Mouse (Mus musculus) liver, postnatal 0 days (tissue): Measurements from ENCODE around the gene Ephb1. TPM values are rescaled to one million over a fixed set of nuclear protein-coding genes. Genes with fewer than 3 reads are reported as not detected.

Experiments
- ATAC-seq: fragments of 200-750 bp; cut with Nextera tagmentation; 2 replicates; pipeline ENCODE4 v1.8.0; 2017; ENCODE audit warnings: mild to moderate bottlenecking, moderate library complexity
- DNase-seq: peaks from one replicate; pipeline ENCODE4 v3.0.0-alpha.2; 2016
- H3K27ac ChIP-seq: fragments of 300-500 bp; sonication (generic); 2 replicates; pipeline ENCODE4 v1.5.1; 2014; ENCODE audit warnings: antibody characterized with exemption, moderate library complexity, mild to moderate bottlenecking, low read depth
- H3K27me3 ChIP-seq: fragments of 300-500 bp; sonication (generic); 2 replicates; pipeline ENCODE4 v1.6.1; 2014; ENCODE audit warnings: low read length, control low read depth, mixed read lengths; ENCODE audit not compliant: insufficient read depth
- H3K36me3 ChIP-seq: fragments of 300-500 bp; sonication (generic); replicated peaks from 2 replicates; pipeline ENCODE4 v1.6.1; 2014; ENCODE audit warnings: mild to moderate bottlenecking, control low read depth, low read length, moderate library complexity, mixed read lengths; ENCODE audit not compliant: insufficient read depth
- H3K4me1 ChIP-seq: fragments of 300-500 bp; sonication (generic); 2 replicates; pipeline ENCODE4 v1.6.1; 2014; ENCODE audit warnings: antibody characterized with exemption, mild to moderate bottlenecking, control low read depth; ENCODE audit not compliant: insufficient read depth
- H3K4me2 ChIP-seq: fragments of 300-500 bp; sonication (generic); 2 replicates; pipeline ENCODE4 v1.6.1; 2014; ENCODE audit warnings: low read depth, mild to moderate bottlenecking, low read length, moderate library complexity, mixed read lengths
- H3K4me3 ChIP-seq: fragments of 300-500 bp; sonication (generic); 2 replicates; pipeline ENCODE4 v1.5.1; 2014; ENCODE audit warnings: low read depth, low read length
- H3K9ac ChIP-seq: fragments of 300-500 bp; sonication (generic); replicated peaks from 2 replicates; pipeline ENCODE4 v1.6.1; 2014; ENCODE audit warnings: mild to moderate bottlenecking, moderate library complexity
- H3K9me3 ChIP-seq: fragments of 300-500 bp; sonication (generic); 2 replicates; pipeline ENCODE4 v1.6.1; 2016; ENCODE audit warnings: mild to moderate bottlenecking, control low read depth, low read length, mixed read lengths
- CTCF ChIP-seq: sonication (generic); IDR thresholded peaks from 2 replicates; pipeline ENCODE4 v1.5.1; 2016; ENCODE audit warnings: antibody characterized with exemption, low read depth
- EP300 ChIP-seq: IDR thresholded peaks from 2 replicates; pipeline ENCODE4 v1.6.1; 2016; ENCODE audit warnings: antibody characterized with exemption, low read depth, mild to moderate bottlenecking
- WGBS: fragments of 180-500 bp; shearing (Covaris S2); extraction: QIAGEN DNeasy Blood & Tissue Kit; methylation state at CpG from one replicate; pipeline ENCODE4 v1.1.7; 2014; ENCODE audit not compliant: insufficient replicate concordance; 5-methylcytosine and 5-hydroxymethylcytosine counted together
- polyA plus RNA-seq: library from polyadenylated mRNA; unstranded; fragments of >200 nt; fragmentation: Nextera tagmentation; extraction: Ambion mirVana; gene quantifications from 2 replicates; pipeline ENCODE4 v1.2.1, GENCODE M21; 2015

Ephb1 gene
- polyA plus RNA-seq, 1 experiment from 2014 or later = 0.28 TPM

GRCm38 (mm10) chr9:102314795-102315194, 39.7 kb downstream of the Ephb1 start:
- Histone ChIP-seq H3K27me3 (no peaks in the 10 kb centered on the region), H3K9ac (no peak overlapping the region), H3K27ac (no peak overlapping the region), H3K4me1 (no peaks in the 10 kb centered on the region), H3K9me3 (no peaks in the 10 kb centered on the region), H3K36me3 (no peaks in the 10 kb centered on the region), H3K4me2 (no peak overlapping the region), H3K4me3 (no peak overlapping the region)
- ATAC-seq = no peak
- no peak for TF ChIP-seq EP300
- 74% methylated on average over 1 of the region's 1 CpGs for WGBS
- DNase-seq = no peak

GRCm38 (mm10) chr9:102310431-102310830, 44.1 kb downstream of the Ephb1 start:
- 41% methylated on average over 3 of the region's 3 CpGs for WGBS
- DNase-seq = no peak
- no peak overlapping the region for H3K27ac ChIP-seq

DNA sequence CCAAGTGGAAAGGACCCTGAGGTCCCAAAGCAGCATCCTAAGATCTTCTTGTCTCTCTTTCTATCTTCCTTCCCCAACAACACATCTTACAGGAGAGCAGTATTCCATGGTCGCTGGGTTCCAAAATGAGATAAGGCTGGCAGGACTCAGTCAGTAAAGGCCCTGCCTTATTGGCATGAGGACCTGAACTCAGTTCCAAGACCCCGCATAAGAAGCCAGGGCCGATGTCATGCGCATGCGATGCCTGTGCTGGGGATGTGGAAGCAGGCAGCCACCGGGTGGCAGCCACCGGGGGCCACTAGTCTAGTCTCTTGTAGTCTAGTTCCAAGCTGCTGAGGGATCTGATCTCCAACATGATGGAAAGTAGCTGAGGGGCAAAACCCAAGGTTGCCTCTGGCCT, 45.2 kb downstream of the Ephb1 start:
- no peak overlapping the region for H3K9ac ChIP-seq
- no peak overlapping the region for H3K4me3 ChIP-seq
- H3K27ac ChIP-seq = no peak overlapping the region
- DNase-seq (no peak), ATAC-seq (no peak)
- TF ChIP-seq EP300 (no peak), CTCF (no peak)
- H3K27me3 ChIP-seq = no peaks in the 10 kb centered on the region
- no peaks in the 10 kb centered on the region for H3K4me1 ChIP-seq
- H3K4me2 ChIP-seq = no peak overlapping the region
- no peaks in the 10 kb centered on the region for H3K9me3 ChIP-seq
- 84% methylated on average over 7 of the region's 7 CpGs for WGBS
- no peaks in the 10 kb centered on the region for H3K36me3 ChIP-seq

More at GRCm38 (mm10) chr9:102310431-102310830, 44.1 kb downstream of the Ephb1 start:
- Histone ChIP-seq H3K4me1 (no peaks in the 10 kb centered on the region), H3K36me3 (no peaks in the 10 kb centered on the region), H3K27me3 (no peaks in the 10 kb centered on the region), H3K4me3 (no peak overlapping the region), H3K9ac (no peak overlapping the region), H3K4me2 (no peak overlapping the region), H3K9me3 (no peaks in the 10 kb centered on the region)
- no peak for ATAC-seq
- TF ChIP-seq CTCF (no peak), EP300 (no peak)

- Histone ChIP-seq H3K4me1 (no peaks in the 10 kb centered on the region), H3K27me3 (no peaks in the 10 kb centered on the region), H3K36me3 (no peaks in the 10 kb centered on the region), H3K4me3 (no peak overlapping the region), H3K4me2 (no peak overlapping the region), H3K27ac (no peak overlapping the region), H3K9ac (no peak overlapping the region), H3K9me3 (no peaks in the 10 kb centered on the region)
- WGBS = 54% methylated on average over 4 of the region's 4 CpGs
- ATAC-seq (no peak), DNase-seq (no peak)
- TF ChIP-seq EP300 (no peak), CTCF (no peak)
These were observed 46.8 kb downstream of the Ephb1 start for GRCm38 (mm10) chr9:102307656-102308055.

- H3K27me3 ChIP-seq = no peaks in the 10 kb centered on the region
- no peak overlapping the region for H3K4me2 ChIP-seq
- DNase-seq (no peak), ATAC-seq (no peak)
- H3K9me3 ChIP-seq = no peaks in the 10 kb centered on the region
- H3K4me1 ChIP-seq = no peaks in the 10 kb centered on the region
- no peak overlapping the region for H3K27ac ChIP-seq
- 60% methylated on average over 1 of the region's 1 CpGs for WGBS
- H3K4me3 ChIP-seq = no peak overlapping the region
- H3K36me3 ChIP-seq = no peaks in the 10 kb centered on the region
- TF ChIP-seq CTCF (no peak), EP300 (no peak)
- no peak overlapping the region for H3K9ac ChIP-seq
These were observed 47.7 kb downstream of the Ephb1 start for GRCm38 (mm10) chr9:102306645-102307415.

DNA sequence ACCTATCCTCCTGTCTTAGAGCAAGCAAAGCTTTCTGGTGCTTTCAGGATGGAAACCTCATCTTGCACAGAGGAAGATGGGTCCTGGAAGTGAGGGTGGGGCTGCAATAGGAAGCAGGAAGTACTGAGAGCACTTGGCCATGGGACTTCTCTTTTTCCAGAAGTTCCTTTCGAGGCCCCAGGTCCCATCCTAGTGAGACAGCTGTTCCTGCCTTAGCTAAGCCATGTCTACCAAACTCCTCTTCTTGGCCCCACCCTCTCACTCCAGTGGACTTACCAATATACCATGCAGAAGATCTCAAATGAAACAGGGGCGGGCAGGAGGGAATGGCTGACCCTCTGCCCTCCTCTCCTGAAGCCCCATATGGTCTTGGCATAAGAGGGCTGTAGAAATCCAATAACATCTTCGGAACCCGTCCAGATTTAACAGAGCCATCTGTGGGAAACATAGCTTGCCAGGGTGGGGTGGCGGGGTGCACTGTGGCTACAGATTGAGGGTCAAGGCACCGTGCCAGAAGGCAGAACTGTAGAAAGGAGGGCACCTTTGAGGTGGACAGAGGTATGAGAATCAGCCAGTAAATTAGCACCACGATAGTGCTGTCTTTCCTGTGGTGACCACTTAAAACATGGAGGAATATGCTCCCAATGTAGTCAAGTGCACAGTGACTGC, 48.9 kb downstream of the Ephb1 start:
- Histone ChIP-seq H3K9me3 (no peaks in the 10 kb centered on the region), H3K9ac (no peak overlapping the region), H3K4me3 (no peak overlapping the region), H3K36me3 (no peaks in the 10 kb centered on the region), H3K4me1 (no peaks in the 10 kb centered on the region), H3K4me2 (no peak overlapping the region), H3K27me3 (no peaks in the 10 kb centered on the region), H3K27ac (no peak overlapping the region)
- ATAC-seq (no peak), DNase-seq (no peak)
- TF ChIP-seq CTCF (no peak), EP300 (no peak)
- WGBS = 65% methylated on average over 7 of the region's 7 CpGs
